Mouse (Mus musculus) midbrain, embryonic 15.5 days (tissue): ENCODE measurements around the gene Gm10961. TPM values are rescaled to one million over a fixed set of nuclear protein-coding genes. Genes with fewer than 3 reads are reported as not detected.

Source experiments
- ATAC-seq: fragments of 200-750 bp; cut with Nextera tagmentation; replicated peaks from 2 replicates; pipeline ENCODE4 v1.8.0; 2017; ENCODE audit warnings: moderate TSS enrichment
- H3K27ac ChIP-seq: fragments of 300-500 bp; sonication (generic); 2 replicates; pipeline ENCODE4 v1.5.1; 2015; ENCODE audit warnings: mild to moderate bottlenecking, inconsistent platforms
- H3K27me3 ChIP-seq: fragments of 300-500 bp; sonication (generic); replicated peaks from 2 replicates; pipeline ENCODE4 v1.6.1; 2015; ENCODE audit warnings: inconsistent platforms
- H3K36me3 ChIP-seq: fragments of 300-500 bp; sonication (generic); replicated peaks from 2 replicates; pipeline ENCODE4 v1.6.1; 2015; ENCODE audit warnings: inconsistent platforms
- H3K4me1 ChIP-seq: fragments of 300-500 bp; sonication (generic); 2 replicates; pipeline ENCODE4 v1.6.1; 2015; ENCODE audit warnings: inconsistent platforms
- H3K4me2 ChIP-seq: fragments of 300-500 bp; sonication (generic); 2 replicates; pipeline ENCODE4 v1.6.1; 2015; ENCODE audit warnings: inconsistent platforms, mild to moderate bottlenecking, moderate library complexity
- H3K4me3 ChIP-seq: fragments of 300-500 bp; sonication (generic); 2 replicates; pipeline ENCODE4 v1.5.1; 2015; ENCODE audit warnings: mild to moderate bottlenecking, inconsistent platforms
- H3K9ac ChIP-seq: fragments of 300-500 bp; sonication (generic); 2 replicates; pipeline ENCODE4 v1.6.1; 2015; ENCODE audit warnings: mild to moderate bottlenecking, inconsistent platforms
- H3K9me3 ChIP-seq: fragments of 300-500 bp; sonication (generic); 2 replicates; pipeline ENCODE4 v1.6.1; 2016; ENCODE audit warnings: inconsistent platforms
- WGBS: fragments of 180-500 bp; shearing (Covaris S2); methylation state at CpG from one replicate; pipeline ENCODE4 v1.1.7; 2015; ENCODE audit warnings: mixed read lengths; 5-methylcytosine and 5-hydroxymethylcytosine counted together
- polyA plus RNA-seq: library from polyadenylated mRNA; unstranded; fragments of >200 nt; fragmentation: Nextera tagmentation; extraction: Ambion mirVana; gene quantifications from 2 replicates; pipeline ENCODE4 v1.2.1, GENCODE M21; 2015

Gm10961 gene
- polyA plus RNA-seq, 1 experiment from 2014 or later = not detected

DNA sequence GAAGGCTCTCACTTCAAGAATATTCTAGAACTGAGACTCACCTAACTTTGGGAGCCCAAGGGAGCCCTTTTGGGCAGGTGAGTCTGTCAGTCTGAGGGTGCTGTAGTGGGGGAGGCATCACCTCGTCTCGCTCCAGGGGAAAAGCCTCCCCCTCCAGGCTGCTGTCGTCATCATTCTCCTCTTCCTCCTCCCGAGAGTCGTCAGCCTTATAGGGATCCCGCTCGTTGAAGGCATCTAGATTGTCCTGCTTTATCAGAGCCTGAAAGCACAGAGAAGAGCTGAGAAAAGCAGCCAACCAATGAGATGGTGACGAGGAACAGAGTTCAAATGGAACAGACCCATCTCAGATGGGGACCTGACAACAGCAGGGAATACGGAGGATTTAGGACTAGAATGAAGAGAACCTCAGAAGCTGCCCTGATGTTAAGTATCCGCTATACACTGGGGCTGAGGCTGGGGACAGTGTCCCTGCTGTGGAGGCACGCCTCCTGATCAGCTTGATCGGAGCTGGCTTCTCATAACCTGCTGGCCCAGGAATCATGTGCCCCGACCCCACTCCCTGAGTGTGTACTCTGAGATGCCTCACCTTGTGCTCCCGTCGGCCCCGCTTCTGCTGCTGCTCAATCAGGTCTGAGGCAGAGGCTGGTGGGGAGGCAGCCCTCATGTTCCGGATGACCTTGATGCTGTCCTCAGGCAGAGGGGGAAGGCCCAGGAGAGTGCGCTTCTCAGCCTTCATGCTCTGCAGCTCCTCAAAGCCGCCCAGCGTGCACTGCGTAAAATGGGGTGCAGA is 9.6 kb upstream of the Gm10961 start:
- H3K4me3 ChIP-seq = no peak overlapping the region
- ATAC-seq = no peak
- H3K4me2 ChIP-seq = no peak overlapping the region
- H3K9me3 ChIP-seq = no peaks in the 10 kb centered on the region
- H3K9ac ChIP-seq = no peak overlapping the region
- 92% methylated on average over 21 of the region's 21 CpGs for WGBS
- H3K4me1 ChIP-seq = no peaks in the 10 kb centered on the region
- peaks cover 92% of the 10 kb centered on the region for H3K36me3 ChIP-seq
- no peaks in the 10 kb centered on the region for H3K27me3 ChIP-seq
- no peak overlapping the region for H3K27ac ChIP-seq

DNA sequence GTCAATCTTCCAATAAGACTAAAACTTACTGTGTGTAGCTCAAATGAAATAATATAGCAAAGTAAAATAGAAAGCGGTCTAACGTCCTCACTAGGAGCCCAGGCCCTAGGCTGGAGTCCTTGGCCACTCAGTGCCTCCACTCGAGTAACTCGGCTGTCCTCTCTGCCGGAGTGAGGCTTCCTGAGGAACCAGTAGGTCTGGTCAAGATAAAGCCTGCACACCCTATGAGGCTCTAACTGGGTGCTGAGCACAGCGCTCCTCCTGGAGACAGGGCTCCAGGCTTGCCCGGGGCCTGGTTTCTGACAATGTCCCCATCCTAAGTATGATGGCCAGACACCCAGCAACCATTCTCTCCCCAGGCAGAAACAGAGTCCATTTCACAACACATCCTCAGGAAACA is 8.6 kb upstream of the Gm10961 start:
- H3K4me3 ChIP-seq = no peak overlapping the region
- no peaks in the 10 kb centered on the region for H3K27me3 ChIP-seq
- H3K27ac ChIP-seq = no peak overlapping the region
- H3K4me1 ChIP-seq = no peaks in the 10 kb centered on the region
- H3K4me2 ChIP-seq = no peak overlapping the region
- peaks cover 92% of the 10 kb centered on the region for H3K36me3 ChIP-seq
- no peak overlapping the region for H3K9ac ChIP-seq
- no peaks in the 10 kb centered on the region for H3K9me3 ChIP-seq
- WGBS = 96% methylated on average over 7 of the region's 7 CpGs
- ATAC-seq = no peak

DNA sequence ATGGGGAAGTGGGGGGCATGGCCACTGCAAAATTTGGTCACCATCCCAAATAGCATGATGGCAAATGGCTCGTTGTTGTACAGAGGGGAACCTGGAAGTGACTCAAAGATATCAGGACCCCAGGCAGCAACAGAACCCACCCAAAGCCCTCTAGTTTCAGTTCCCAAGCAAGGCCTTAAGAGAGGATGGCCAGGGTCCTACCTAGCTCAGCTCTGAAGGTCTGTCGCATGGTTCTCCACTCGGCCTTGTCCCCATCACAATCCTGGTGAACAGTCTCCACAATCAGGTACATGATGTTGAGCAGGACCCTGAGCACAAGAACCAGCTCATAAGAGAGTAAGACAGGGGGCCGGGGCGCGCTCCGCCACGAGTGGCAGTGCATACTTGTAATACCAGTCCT is 6.7 kb upstream of the Gm10961 start:
- Histone ChIP-seq H3K9ac (no peak overlapping the region), H3K27me3 (no peaks in the 10 kb centered on the region), H3K27ac (no peak overlapping the region), H3K4me2 (no peak overlapping the region), H3K4me1 (peaks cover 8% of the 10 kb centered on the region), H3K36me3 (peaks cover 77% of the 10 kb centered on the region), H3K4me3 (no peak overlapping the region), H3K9me3 (no peaks in the 10 kb centered on the region)
- WGBS = 95% methylated on average over 8 of the region's 8 CpGs
- ATAC-seq = no peak

DNA sequence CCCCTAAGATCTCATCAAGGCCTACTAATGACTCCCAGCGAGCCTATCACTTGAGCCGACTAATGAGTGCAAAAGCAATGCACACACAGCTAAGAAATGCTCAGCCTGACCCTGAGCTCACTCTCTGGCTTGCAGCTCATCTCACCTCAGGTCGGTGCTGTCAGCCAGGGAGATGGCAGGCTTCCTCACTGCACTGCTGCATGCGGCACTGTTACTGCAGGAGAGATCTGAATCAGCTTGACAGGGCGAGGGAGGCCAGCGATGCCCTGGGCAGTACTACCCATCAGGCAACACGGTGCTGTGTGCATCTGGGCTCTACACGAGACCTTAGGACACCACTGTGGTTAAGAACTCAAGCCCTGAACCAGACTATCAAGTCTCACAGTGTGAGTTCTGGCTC is 5.6 kb upstream of the Gm10961 start:
- Histone ChIP-seq H3K27ac (no peak overlapping the region), H3K9ac (no peak overlapping the region), H3K4me3 (no peak overlapping the region), H3K9me3 (no peaks in the 10 kb centered on the region), H3K27me3 (no peaks in the 10 kb centered on the region), H3K4me1 (peaks cover 19% of the 10 kb centered on the region), H3K36me3 (peaks cover 69% of the 10 kb centered on the region), H3K4me2 (no peak overlapping the region)
- 87% methylated on average over 8 of the region's 8 CpGs for WGBS
- ATAC-seq = no peak

DNA sequence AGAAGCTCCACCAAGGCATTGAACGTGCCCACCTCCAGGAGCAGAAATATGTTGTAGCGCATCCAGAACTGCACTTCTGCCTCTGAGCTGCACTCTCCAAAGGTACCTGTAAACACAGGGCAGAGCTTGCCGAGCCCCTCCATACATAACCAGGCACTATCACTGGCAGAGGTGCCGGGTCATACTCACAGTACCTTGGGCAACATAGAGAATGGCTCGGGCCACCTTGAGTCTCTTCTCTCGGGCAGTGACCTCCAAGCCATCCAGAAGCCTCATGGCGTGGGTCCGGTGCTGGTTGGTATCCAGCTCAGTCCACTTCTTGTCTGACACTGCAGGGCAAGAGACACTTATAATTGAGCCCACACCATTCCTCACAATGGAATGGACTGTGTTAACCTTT is 4.4 kb upstream of the Gm10961 start:
- H3K4me1 ChIP-seq = peaks cover 19% of the 10 kb centered on the region
- H3K4me2 ChIP-seq = no peak overlapping the region
- H3K4me3 ChIP-seq = no peak overlapping the region
- no peak overlapping the region for H3K9ac ChIP-seq
- no peak for ATAC-seq
- WGBS = 95% methylated on average over 8 of the region's 8 CpGs
- no peak overlapping the region for H3K27ac ChIP-seq
- H3K36me3 ChIP-seq = peaks cover 56% of the 10 kb centered on the region
- H3K27me3 ChIP-seq = no peaks in the 10 kb centered on the region
- H3K9me3 ChIP-seq = no peaks in the 10 kb centered on the region

DNA sequence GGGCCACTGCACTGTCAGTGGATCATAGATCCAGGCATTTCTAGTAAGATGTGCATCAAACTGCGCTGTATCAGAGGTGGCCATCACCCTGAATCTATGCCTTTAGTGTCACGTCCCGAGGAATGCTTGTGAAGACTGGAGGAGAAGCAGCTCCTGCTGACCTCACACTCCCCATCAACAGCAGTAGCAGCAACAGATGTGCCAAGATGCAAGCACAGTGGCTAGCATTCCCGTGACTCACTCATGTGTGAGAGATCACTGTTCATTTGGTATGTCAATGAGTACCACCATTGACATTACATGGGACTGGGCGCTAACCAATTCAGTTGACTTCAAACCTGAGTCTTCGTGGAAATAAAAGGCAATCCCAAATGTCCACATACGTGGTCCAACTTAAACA is 3.5 kb upstream of the Gm10961 start:
- no peak overlapping the region for H3K9ac ChIP-seq
- H3K4me1 ChIP-seq = peaks cover 24% of the 10 kb centered on the region
- H3K4me2 ChIP-seq = no peak overlapping the region
- H3K9me3 ChIP-seq = no peaks in the 10 kb centered on the region
- H3K27me3 ChIP-seq = no peaks in the 10 kb centered on the region
- no peak for ATAC-seq
- 88% methylated on average over 7 of the region's 7 CpGs for whole genome bisulfite sequencing
- no peak overlapping the region for H3K27ac ChIP-seq
- peaks cover 48% of the 10 kb centered on the region for H3K36me3 ChIP-seq
- no peak overlapping the region for H3K4me3 ChIP-seq

DNA sequence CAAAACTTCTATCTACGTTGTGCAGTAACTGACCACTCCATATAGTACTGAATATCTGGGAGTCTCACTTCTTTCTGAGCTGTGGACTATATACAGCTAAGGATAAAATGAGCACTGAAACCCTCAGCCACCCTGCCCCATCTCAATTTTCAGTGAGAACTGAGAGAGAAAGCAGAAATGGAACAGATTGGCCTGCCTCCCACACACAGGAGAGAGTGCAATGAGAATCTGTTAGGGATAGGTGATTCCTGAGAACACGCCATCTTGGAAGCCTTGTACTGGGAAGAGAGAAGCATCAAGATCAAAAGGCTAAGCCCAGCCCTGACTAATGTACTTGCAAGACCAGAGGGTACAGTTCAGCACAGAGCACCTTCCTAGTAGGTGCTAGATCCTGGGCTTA is 2.6 kb upstream of the Gm10961 start:
- Histone ChIP-seq H3K4me2 (no peak overlapping the region), H3K9ac (no peak overlapping the region), H3K4me1 (peaks cover 24% of the 10 kb centered on the region), H3K36me3 (peaks cover 40% of the 10 kb centered on the region), H3K27me3 (no peaks in the 10 kb centered on the region), H3K27ac (no peak overlapping the region), H3K9me3 (no peaks in the 10 kb centered on the region), H3K4me3 (no peak overlapping the region)
- WGBS = 97% methylated on average over 2 of the region's 2 CpGs
- ATAC-seq = no peak

DNA sequence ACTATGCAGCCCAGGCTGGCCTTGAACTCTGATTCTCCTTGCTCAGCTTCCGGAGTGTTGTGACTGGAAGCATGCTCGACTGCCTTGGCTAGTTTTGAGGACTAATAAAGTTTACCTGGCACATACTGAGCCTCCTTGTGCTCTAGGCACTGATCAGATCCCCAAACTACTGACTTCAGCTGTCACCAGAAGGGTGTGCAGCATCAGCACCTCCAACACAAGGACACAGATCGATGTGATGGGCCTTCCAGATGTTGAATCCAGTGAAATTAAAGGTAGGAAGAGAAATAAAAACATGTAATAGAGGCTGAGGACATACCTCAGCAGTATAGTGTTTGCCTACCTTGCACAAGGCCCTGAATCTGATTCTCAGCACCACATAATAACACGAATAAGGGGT is 1.7 kb upstream of the Gm10961 start:
- H3K27me3 ChIP-seq = no peaks in the 10 kb centered on the region
- no peak overlapping the region for H3K9ac ChIP-seq
- no peak overlapping the region for H3K4me3 ChIP-seq
- H3K36me3 ChIP-seq = peaks cover 32% of the 10 kb centered on the region
- WGBS = 90% methylated on average over 4 of the region's 4 CpGs
- peaks cover 24% of the 10 kb centered on the region for H3K4me1 ChIP-seq
- no peaks in the 10 kb centered on the region for H3K9me3 ChIP-seq
- peak overlapping the region; percentile 64; the same call in 1 of the 2 replicates for H3K4me2 ChIP-seq
- no peak overlapping the region for H3K27ac ChIP-seq
- no peak for ATAC-seq

DNA sequence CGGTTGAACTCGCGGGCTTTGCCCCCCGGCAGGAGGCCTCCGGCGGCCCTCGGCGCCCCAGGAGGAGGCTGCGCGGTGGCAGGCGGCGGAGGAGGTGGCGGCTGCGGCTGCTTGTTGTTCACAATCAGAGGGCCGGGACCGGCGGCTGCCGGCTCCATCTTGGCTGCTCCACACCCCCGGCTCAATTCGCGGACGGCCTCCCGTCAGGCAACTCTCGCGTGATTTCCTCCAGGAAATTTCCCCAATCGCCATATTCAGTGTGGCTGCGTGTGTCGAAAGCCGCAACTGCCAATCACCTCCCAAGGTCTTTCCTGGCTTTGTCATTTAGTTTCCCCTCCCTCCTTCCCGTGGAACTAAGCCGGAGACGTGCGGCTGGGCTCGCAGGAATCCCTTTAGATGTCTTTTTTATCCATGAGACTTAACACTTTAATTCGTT is 419 bp downstream of the Gm10961 start, which contains the start of gene Strip1:
Strip1 (minus strand) TSS at position 172 of the 436 bp plus-strand sequence.
- H3K4me3 ChIP-seq = peak within 1 kb of the TSS; percentile 98
- peak within 1 kb of the TSS; percentile 64 for H3K4me2 ChIP-seq
- under 1% methylated on average over 34 of the region's 35 CpGs for WGBS
- H3K9me3 ChIP-seq = no peaks in the 10 kb centered on the region
- ATAC-seq = peak; percentile 97
- H3K4me1 ChIP-seq = peaks cover 24% of the 10 kb centered on the region
- H3K36me3 ChIP-seq = peaks cover 11% of the 10 kb centered on the region; the same call in 1 of the 2 replicates
- H3K9ac ChIP-seq = peak within 1 kb of the TSS; percentile 100
- no peaks in the 10 kb centered on the region for H3K27me3 ChIP-seq
- peak within 1 kb of the TSS; percentile 99 for H3K27ac ChIP-seq

DNA sequence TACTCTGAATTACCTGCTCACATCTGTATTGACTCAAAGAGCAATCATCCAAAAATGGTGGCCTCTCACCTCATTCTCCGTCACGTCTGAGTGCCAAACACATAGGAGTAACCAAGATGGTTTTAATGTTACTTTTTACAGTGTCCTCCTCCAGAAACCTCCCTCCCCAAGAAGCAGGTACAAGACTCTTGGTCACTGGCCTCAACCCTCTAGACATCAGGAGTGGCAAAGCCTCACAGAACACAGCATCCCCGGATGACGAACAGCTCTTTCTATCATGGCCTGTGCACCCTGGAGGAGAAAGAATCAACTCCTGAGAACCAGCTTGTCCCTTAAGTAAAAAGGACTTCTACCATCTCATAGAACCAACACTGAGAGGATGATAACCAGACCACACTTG is 1.7 kb downstream of the Gm10961 start:
- Histone ChIP-seq H3K4me1 (peaks cover 24% of the 10 kb centered on the region), H3K4me2 (no peak overlapping the region), H3K4me3 (no peak overlapping the region), H3K27ac (no peak overlapping the region), H3K27me3 (no peaks in the 10 kb centered on the region), H3K36me3 (no peaks in the 10 kb centered on the region), H3K9ac (no peak overlapping the region), H3K9me3 (no peaks in the 10 kb centered on the region)
- 85% methylated on average over 4 of the region's 4 CpGs for WGBS
- ATAC-seq = no peak

DNA sequence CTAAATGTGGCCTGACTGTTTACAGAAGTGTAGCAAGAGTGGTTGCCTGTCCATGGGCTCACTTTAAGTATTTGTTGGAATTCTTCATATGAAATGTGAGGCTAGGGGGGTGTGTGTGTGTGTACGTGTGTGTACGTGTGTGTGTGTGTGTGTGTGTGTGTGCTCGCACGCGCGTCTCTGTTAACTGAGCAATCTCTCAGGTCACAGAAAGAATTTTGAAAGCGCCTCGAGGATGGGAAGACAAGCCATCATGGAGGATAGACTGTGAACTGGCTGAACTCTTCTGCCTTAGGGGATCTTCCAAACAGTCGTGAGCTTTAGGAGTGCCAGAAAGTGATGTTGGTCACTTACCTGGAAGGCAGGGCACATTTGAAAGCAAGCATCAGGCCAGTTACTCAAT is 2.8 kb downstream of the Gm10961 start:
- no peaks in the 10 kb centered on the region for H3K9me3 ChIP-seq
- WGBS = 95% methylated on average over 9 of the region's 9 CpGs
- no peaks in the 10 kb centered on the region for H3K36me3 ChIP-seq
- H3K9ac ChIP-seq = no peak overlapping the region
- H3K27ac ChIP-seq = no peak overlapping the region
- H3K4me1 ChIP-seq = peaks cover 20% of the 10 kb centered on the region
- H3K27me3 ChIP-seq = no peaks in the 10 kb centered on the region
- H3K4me3 ChIP-seq = no peak overlapping the region
- H3K4me2 ChIP-seq = no peak overlapping the region
- no peak for ATAC-seq

DNA sequence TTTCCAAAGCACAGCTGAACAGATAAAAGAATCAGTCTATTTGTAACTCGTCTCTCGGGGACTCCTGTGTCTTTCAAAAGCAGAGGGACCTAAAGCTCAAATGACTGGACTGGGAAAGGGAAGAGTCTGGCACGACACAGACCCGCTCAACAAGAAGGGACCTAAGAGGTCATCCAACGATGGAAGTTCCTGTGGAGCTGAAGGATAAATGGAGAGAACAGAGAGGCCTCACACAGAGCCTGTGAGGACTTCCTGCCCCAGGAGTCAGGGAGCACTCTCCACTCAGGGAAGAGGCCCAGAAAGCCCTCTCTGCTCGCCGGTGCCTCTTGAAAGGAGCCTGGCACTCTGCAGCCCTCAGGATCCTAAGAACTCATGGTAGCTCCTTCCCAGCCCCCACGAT is 4.7 kb downstream of the Gm10961 start:
- H3K4me3 ChIP-seq = no peak overlapping the region
- no peak overlapping the region for H3K9ac ChIP-seq
- no peaks in the 10 kb centered on the region for H3K9me3 ChIP-seq
- no peaks in the 10 kb centered on the region for H3K36me3 ChIP-seq
- H3K27ac ChIP-seq = no peak overlapping the region
- 62% methylated on average over 8 of the region's 8 CpGs for WGBS
- no peaks in the 10 kb centered on the region for H3K27me3 ChIP-seq
- H3K4me2 ChIP-seq = no peak overlapping the region
- H3K4me1 ChIP-seq = peaks cover 5% of the 10 kb centered on the region; the same call in 1 of the 2 replicates
- ATAC-seq = no peak

DNA sequence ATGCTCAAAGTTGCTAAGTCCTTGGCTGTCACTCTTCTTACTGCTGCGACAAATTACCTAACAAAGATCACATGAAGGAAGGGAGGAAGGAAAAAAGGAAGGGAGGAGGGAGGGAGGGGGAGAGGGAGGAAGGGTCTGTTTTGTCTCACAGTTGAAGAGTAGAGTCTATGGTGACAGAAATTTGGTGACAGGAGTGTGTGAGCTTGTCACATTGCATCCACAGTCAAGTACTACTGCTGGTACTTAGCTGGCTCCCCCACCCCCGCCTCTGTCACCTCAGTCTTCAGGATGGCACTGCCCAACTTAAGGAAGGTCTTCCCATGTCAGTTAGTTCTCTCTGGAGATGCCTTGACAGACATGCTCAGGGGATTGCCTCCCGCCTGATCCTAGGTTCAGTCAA is 5.1 kb downstream of the Gm10961 start:
- WGBS = 80% methylated on average over 3 of the region's 3 CpGs
- Histone ChIP-seq H3K4me1 (peaks cover 5% of the 10 kb centered on the region; the same call in 1 of the 2 replicates), H3K9ac (no peak overlapping the region), H3K4me2 (no peak overlapping the region), H3K4me3 (no peak overlapping the region), H3K27ac (no peak overlapping the region), H3K9me3 (no peaks in the 10 kb centered on the region), H3K27me3 (no peaks in the 10 kb centered on the region), H3K36me3 (no peaks in the 10 kb centered on the region)
- ATAC-seq = no peak
